Mouse (Mus musculus) MEL (cell line): ENCODE data around the gene Col6a3. TPM values are rescaled to one million over a fixed set of nuclear protein-coding genes. Genes with fewer than 3 reads are reported as not detected.

Experiments
- DNase-seq: peaks from one replicate; pipeline ENCODE4 v3.0.0; 2011; ENCODE audit warnings: low read depth, low spot score
- H3K27ac ChIP-seq: 2 replicates; pipeline ENCODE4 v1.5.1; 2012; ENCODE audit warnings: low read depth, mild to moderate bottlenecking, control low read depth, low read length, moderate library complexity; ENCODE audit not compliant: control insufficient read depth
- H3K27me3 ChIP-seq, 2 experiments: fragments of 150-350 bp in 1 of 2; sonication (generic) in 1 of 2; 2 replicates each; pipeline ENCODE4 v1.6.1; 2012; ENCODE audit warnings: low read length in 2 of 2, mild to moderate bottlenecking in 2 of 2, improper control_type of control experiment in 1 of 2, moderate library complexity in 1 of 2; ENCODE audit not compliant: insufficient read depth in 2 of 2, control insufficient read depth in 1 of 2
- H3K36me3 ChIP-seq, 2 experiments: 2 replicates each; pipeline ENCODE4 v1.6.1; 2012 to 2014; ENCODE audit warnings: low read length in 2 of 2, improper control_type of control experiment in 1 of 2, inconsistent platforms in 1 of 2, mild to moderate bottlenecking in 1 of 2; ENCODE audit not compliant: insufficient read depth in 2 of 2, control insufficient read depth in 1 of 2
- H3K4me1 ChIP-seq, 2 experiments: fragments of 150-350 bp in 1 of 2; sonication (generic) in 1 of 2; 2 replicates each; pipeline ENCODE4 v1.6.1; 2012; ENCODE audit warnings: low read length in 2 of 2, improper control_type of control experiment in 1 of 2, mild to moderate bottlenecking in 1 of 2; ENCODE audit not compliant: insufficient read depth in 2 of 2, control insufficient read depth in 1 of 2
- H3K4me3 ChIP-seq, 2 experiments: fragments of 150-350 bp in 1 of 2; sonication (generic) in 1 of 2; 2 replicates each; pipeline ENCODE4 v1.5.1; 2012; ENCODE audit warnings: low read depth in 2 of 2, low read length in 2 of 2, mild to moderate bottlenecking in 2 of 2, moderate library complexity in 2 of 2, control low read depth in 1 of 2, improper control_type of control experiment in 1 of 2; ENCODE audit not compliant: control insufficient read depth in 1 of 2, insufficient read depth in 1 of 2
- H3K79me2 ChIP-seq: 2 replicates; pipeline ENCODE4 v1.6.1; 2012; ENCODE audit warnings: mild to moderate bottlenecking, low read length, moderate library complexity; ENCODE audit not compliant: control insufficient read depth, poor library complexity, insufficient read depth
- H3K9ac ChIP-seq: 2 replicates; pipeline ENCODE4 v1.6.1; 2012; ENCODE audit warnings: low read depth, mild to moderate bottlenecking, control low read depth, low read length, moderate library complexity; ENCODE audit not compliant: control insufficient read depth, poor library complexity, severe bottlenecking
- H3K9me3 ChIP-seq: fragments of 150-350 bp; sonication (generic); replicated peaks from 2 replicates; pipeline ENCODE4 v1.6.1; 2012; ENCODE audit warnings: mild to moderate bottlenecking, low read length, improper control_type of control experiment, moderate library complexity; ENCODE audit not compliant: insufficient read depth
- CHD2 ChIP-seq: IDR thresholded peaks from 2 replicates; pipeline ENCODE4 v1.6.1; 2011; ENCODE audit warnings: low read length, improper control_type of control experiment
- E2F4 ChIP-seq: IDR thresholded peaks from 2 replicates; pipeline ENCODE4 v1.6.1; 2011; ENCODE audit warnings: low read depth, low read length, improper control_type of control experiment, borderline replicate concordance
- GABPA ChIP-seq: IDR thresholded peaks from 2 replicates; pipeline ENCODE4 v1.6.1; 2012; ENCODE audit warnings: low read depth, mild to moderate bottlenecking, inconsistent platforms, low read length, improper control_type of control experiment, moderate library complexity
- GATA1 ChIP-seq: IDR thresholded peaks from 2 replicates; pipeline ENCODE4 v1.6.1; 2011; ENCODE audit warnings: low read depth, low read length, improper control_type of control experiment
- JUND ChIP-seq: IDR thresholded peaks from 2 replicates; pipeline ENCODE4 v1.6.1; 2011; ENCODE audit warnings: low read depth, mild to moderate bottlenecking, improper control_type of control experiment, low read length
- KAT2A ChIP-seq: conservative IDR thresholded peaks from 2 replicates; pipeline ENCODE4 v1.6.1; 2012; ENCODE audit warnings: low read depth, low read length, improper control_type of control experiment, inconsistent platforms
- MAX ChIP-seq: IDR thresholded peaks from 2 replicates; pipeline ENCODE4 v1.6.1; 2011; ENCODE audit warnings: low read length, improper control_type of control experiment
- MAZ ChIP-seq: IDR thresholded peaks from 2 replicates; pipeline ENCODE4 v1.6.1; 2012; ENCODE audit warnings: low read depth, mild to moderate bottlenecking, inconsistent platforms, low read length, improper control_type of control experiment
- MEF2A ChIP-seq: IDR thresholded peaks from 2 replicates; pipeline ENCODE4 v1.6.1; 2014; ENCODE audit warnings: low read depth, mild to moderate bottlenecking, inconsistent platforms, low read length, improper control_type of control experiment; ENCODE audit not compliant: poor library complexity, insufficient replicate concordance, severe bottlenecking; ENCODE audit errors: extremely low read depth
- MYB ChIP-seq: IDR thresholded peaks from 2 replicates; pipeline ENCODE4 v1.6.1; 2011; ENCODE audit warnings: mild to moderate bottlenecking, low read depth, low read length, improper control_type of control experiment
- NELFE ChIP-seq: IDR thresholded peaks from 2 replicates; pipeline ENCODE4 v1.6.1; 2011; ENCODE audit warnings: low read depth, low read length, improper control_type of control experiment
- NRF1 ChIP-seq: IDR thresholded peaks from 2 replicates; pipeline ENCODE4 v1.6.1; 2014; ENCODE audit warnings: low read depth, mild to moderate bottlenecking, inconsistent platforms, low read length, improper control_type of control experiment, moderate library complexity; ENCODE audit not compliant: poor library complexity, insufficient read depth, severe bottlenecking
- POLR2A ChIP-seq, 2 experiments: IDR thresholded peaks; 2 replicates each; pipeline ENCODE4 v1.6.1; 2011 to 2012; ENCODE audit warnings: low read length in 2 of 2, mild to moderate bottlenecking in 2 of 2, control low read depth in 1 of 2, improper control_type of control experiment in 1 of 2, low read depth in 1 of 2, moderate library complexity in 1 of 2; ENCODE audit not compliant: control insufficient read depth in 1 of 2, insufficient read depth in 1 of 2, poor library complexity in 1 of 2
- POLR2AphosphoS5 ChIP-seq: IDR thresholded peaks from 2 replicates; pipeline ENCODE4 v1.6.1; 2012; ENCODE audit warnings: low read depth, borderline replicate concordance, mild to moderate bottlenecking, inconsistent platforms, low read length, moderate library complexity, mixed read lengths
- RAD21 ChIP-seq: IDR thresholded peaks from 2 replicates; pipeline ENCODE4 v1.6.1; 2011; ENCODE audit warnings: mild to moderate bottlenecking, low read depth, low read length, improper control_type of control experiment
- RCOR1 ChIP-seq: IDR thresholded peaks from 2 replicates; pipeline ENCODE4 v1.6.1; 2012; ENCODE audit warnings: low read depth, mild to moderate bottlenecking, inconsistent platforms, low read length, improper control_type of control experiment
- ZC3H11A ChIP-seq: IDR thresholded peaks from 2 replicates; pipeline ENCODE4 v1.6.1; 2012; ENCODE audit warnings: low read depth, mild to moderate bottlenecking, inconsistent platforms, low read length, improper control_type of control experiment
- ZNF384 ChIP-seq: IDR thresholded peaks from 2 replicates; pipeline ENCODE4 v1.6.1; 2012; ENCODE audit warnings: low read depth, mild to moderate bottlenecking, inconsistent platforms, low read length, improper control_type of control experiment
- polyA plus RNA-seq, 2 experiments: library from polyadenylated mRNA; stranded (reverse) in 1 of 2; unstranded in 1 of 2; fragments of >175 nt in 1 of 2; fragments of >200 nt in 1 of 2; gene quantifications; 2 replicates each; pipeline versions ENCODE4 v1.2.1 to v1.2.4; 2012; ENCODE audit warnings: low replicate concordance in 2 of 2, low read depth in 1 of 2; ENCODE audit not compliant: insufficient read length in 2 of 2, insufficient read depth in 1 of 2, missing spikeins in 1 of 2
- total RNA-seq: library from RNA; depleted of rRNA; stranded (reverse); fragments of 300-350 nt; gene quantifications from 2 replicates; pipeline ENCODE4 v1.2.3, GENCODE M21; 2012

The Col6a3 gene
- total and polyA plus RNA-seq, 3 experiments = not detected

GRCm38 (mm10) chr1:90845206-90845605, 1.4 kb upstream of the Col6a3 start (continued):
- TF ChIP-seq JUND = no peak
- TF ChIP-seq GATA1 = no peak

- Histone ChIP-seq H3K27ac (no peak overlapping the region), H3K27me3 (no peaks in the 10 kb centered on the region; a peak in 1 of 4 replicates), H3K36me3 (no peaks in the 10 kb centered on the region), H3K4me3 (no peak overlapping the region), H3K4me1 (no peaks in the 10 kb centered on the region), H3K9ac (no peak overlapping the region), H3K9me3 (no peaks in the 10 kb centered on the region), H3K79me2 (no peaks in the 10 kb centered on the region)
- DNase-seq = no peak
- TF ChIP-seq KAT2A (no peak), RCOR1 (no peak), NELFE (no peak), MEF2A (no peak), ZC3H11A (no peak), ZNF384 (no peak), CHD2 (no peak), NRF1 (no peak), POLR2A (IDR thresholded peaks at IDR 0.05; ENCODE audit: control insufficient read depth in 1 of 2, insufficient read depth in 1 of 2, low read depth in 1 of 2, low read length in 2 of 2, poor library complexity in 1 of 2) (no peak), GABPA (no peak), MYB (no peak)
These were observed 783 bp downstream of the Col6a3 start for GRCm38 (mm10) chr1:90842789-90843587.

- Histone ChIP-seq H3K27ac (no peak overlapping the region), H3K79me2 (no peaks in the 10 kb centered on the region), H3K4me3 (no peak overlapping the region), H3K9me3 (no peaks in the 10 kb centered on the region), H3K27me3 (no peaks in the 10 kb centered on the region), H3K36me3 (no peaks in the 10 kb centered on the region), H3K9ac (no peak overlapping the region), H3K4me1 (no peaks in the 10 kb centered on the region)
- TF ChIP-seq POLR2AphosphoS5 (no peak), MAX (no peak), NELFE (no peak), MAZ (no peak), RAD21 (no peak), E2F4 (no peak)
- no peak for DNase-seq
These were observed 3.5 kb downstream of the Col6a3 start for GRCm38 (mm10) chr1:90840250-90840649.
